Mouse (Mus musculus) bone marrow macrophage, adult 2 months (primary cell): ENCODE measurements around the gene Nr1h3.

Source experiments
- CTCF ChIP-seq: IDR thresholded peaks from 2 replicates; pipeline ENCODE4 v1.5.1; 2012; ENCODE audit warnings: low read depth, mild to moderate bottlenecking, low read length, moderate library complexity
- POLR2A ChIP-seq: IDR thresholded peaks from 2 replicates; pipeline ENCODE4 v1.6.1; 2012; ENCODE audit warnings: mild to moderate bottlenecking, low read depth, low read length, borderline replicate concordance

- TF ChIP-seq CTCF: no peak
- TF ChIP-seq POLR2A: no peak
These were observed 65.9 kb downstream of the Nr1h3 start for GRCm38 (mm10) chr2:91136513-91137412.
